Mouse (Mus musculus): ENCODE data around the gene Bmper.

The Bmper gene

DNA sequence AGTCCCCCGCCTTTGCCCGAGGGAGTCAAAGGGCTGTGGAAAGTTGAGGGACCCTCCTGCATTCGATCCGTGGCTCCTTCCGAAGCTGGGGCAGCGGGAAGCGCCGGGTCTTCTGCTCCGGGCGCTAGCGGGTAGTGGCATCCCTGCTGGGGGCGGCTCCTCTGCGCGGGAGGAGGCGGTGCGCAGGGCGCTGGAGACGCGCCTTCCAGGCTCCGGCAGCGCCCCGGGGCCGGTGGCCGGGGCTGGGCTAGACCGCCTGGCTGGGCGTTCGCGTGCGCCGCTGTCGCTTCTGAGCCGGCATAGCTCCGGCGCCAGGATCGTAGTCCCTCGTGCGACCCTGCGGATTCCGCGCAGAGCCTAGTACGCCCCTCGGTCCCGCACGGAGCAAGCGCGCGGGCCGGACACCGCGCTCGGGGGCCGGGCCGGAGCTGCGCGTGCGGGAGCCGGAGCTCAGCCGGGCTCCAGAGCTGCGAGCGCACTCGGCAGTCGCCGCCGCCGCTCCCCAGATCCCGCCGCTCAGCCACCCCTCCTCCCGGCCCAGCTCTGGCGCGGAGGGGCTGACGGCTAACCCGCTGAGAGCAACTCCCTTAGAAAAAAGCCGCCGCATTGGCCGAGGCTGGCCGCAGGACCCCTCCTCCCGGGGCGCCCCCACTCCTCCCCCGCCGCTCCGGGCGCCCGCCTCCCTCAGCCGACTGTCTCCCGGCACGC, at the start of gene Bmper:
TSS of gene Bmper (plus strand) at position 236 of the 708 bp plus-strand sequence.
- DNase-seq (ENCODE audit: low spot score) = no peak

DNA sequence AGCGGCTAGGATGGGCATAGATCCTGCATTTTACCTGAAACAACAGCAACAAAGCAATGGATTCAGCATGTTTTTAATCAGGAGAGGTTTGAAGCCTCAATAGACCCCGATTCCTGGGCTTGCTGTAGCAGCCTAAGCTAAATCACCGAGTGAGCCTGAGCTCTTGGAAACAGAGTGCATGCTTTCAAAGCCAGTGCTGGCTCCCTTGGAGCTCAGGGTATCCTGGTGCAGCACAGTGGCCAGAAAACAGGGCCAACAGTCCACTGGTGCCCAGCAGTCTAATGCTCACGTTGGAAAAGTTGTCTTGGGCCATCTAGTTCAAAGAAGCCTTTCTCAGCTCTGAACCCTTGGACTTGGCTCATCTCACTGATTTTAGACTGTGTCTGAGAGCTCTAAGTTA, 45.4 kb upstream of the Bmper start:
- no peak for DNase-seq (ENCODE audit: low spot score)

DNA sequence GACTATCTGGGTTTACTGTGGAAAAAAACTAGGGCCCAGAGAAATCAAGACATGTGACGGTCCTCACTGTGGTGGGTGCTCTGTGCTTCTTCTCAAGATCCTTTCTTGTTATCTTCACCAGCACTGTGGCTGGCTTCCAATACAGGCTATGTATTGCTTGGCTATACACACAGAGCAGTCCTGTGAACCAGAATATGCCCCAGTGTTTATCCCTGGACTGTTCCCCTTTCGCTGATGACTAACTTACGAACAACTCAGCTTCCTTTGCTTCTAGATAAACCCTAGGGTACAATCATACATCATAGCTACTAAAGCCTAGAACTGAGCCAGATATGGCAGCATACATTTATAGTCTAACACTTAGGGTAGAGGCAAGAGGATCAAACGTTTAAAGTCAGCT, 35.7 kb upstream of the Bmper start:
- no peak for DNase-seq (ENCODE audit: low spot score)

DNA sequence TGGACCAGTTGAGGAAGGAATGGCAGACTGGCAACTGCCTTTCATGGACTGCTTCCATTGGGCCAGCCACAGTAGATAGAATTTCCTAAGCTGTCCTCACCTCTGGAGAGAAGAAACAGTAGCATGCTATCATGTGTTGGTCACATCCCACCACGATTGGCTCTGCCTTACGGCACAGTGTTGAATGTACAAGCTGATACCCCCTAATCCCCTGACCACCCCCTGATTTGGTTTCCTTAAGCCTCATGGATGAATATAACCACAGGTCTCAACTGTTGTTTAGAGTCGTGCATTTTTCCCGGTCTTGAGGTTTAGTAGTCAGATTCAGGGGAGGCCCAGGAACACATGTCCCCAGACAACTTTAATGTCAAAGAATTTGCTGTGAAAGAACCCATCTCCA, 34.7 kb upstream of the Bmper start:
- DNase-seq (ENCODE audit: low spot score) = no peak

DNA sequence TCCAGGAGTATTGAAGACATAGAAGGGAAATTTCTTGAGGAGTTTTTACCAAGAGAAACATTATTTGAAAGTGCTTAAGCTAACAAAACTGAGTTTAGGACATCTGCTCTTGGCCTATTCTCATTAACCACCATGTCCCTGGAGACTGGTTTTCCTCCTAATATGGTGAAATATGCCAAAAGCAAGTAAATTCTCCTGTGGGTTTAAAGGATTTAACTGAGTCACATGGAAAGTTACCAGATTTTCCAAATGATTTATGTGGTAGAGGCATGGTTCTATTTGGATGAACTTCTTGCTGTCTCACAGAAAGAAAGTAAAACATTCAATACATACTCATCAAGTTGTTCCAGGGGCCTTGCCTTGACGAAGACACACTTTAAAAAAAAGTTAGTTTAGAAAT, 31.9 kb upstream of the Bmper start:
- no peak for DNase-seq (ENCODE audit: low spot score)

DNA sequence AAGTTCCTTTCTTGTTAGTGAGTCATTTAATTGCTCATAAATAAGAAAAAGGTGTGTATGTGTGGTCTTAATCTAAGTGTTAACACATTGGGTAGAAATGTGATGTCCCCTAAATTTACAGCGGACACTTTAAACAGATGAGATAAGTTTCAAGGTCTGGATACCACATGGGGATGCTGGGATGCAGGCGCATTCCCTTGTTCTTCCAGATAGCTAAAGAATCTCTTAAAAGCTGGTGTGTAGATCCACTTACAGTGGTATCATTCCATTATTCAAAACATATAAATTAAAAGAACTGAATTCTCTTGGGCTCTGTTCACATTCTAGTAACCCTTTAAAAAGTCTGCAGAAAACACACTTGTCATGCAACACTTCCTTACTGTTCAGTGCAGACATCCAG, 31.4 kb upstream of the Bmper start:
- no peak for DNase-seq (ENCODE audit: low spot score)

DNA sequence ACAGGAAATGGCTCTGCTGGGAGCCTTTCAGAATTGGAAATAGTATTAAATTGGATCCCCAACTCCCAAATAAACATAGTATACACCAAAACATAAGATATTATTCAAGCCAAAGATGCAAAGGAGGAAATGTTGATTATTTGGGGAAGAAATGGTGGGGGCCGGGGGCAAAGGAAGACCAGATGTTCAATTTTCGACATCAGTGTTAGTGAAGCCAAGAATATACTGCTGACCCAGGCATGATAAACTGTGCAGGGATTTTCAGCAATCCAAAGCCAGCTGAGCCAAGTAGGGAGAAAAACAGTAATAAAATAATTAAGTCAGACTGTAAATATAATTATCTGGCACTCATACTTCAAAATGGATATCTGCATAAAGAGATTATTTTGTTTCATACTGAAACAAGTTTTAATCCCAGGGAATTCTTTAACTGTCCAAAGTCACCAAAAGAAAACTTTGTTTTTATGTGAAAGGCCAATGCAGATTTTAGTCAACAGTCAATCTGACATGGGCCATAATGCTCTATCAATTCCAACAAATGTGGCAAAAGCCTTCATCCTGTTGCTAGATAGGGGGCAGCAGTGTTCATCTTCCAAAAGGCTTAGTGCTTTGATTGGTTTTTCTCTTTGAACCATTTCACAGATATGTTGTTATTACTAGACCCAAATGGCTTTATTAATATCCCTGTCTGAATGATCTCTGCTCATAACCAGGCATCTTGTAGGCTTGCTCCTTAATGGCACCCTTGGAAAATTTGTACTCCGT, 30.1 kb upstream of the Bmper start:
- no peak for DNase-seq (ENCODE audit: low spot score)

DNA sequence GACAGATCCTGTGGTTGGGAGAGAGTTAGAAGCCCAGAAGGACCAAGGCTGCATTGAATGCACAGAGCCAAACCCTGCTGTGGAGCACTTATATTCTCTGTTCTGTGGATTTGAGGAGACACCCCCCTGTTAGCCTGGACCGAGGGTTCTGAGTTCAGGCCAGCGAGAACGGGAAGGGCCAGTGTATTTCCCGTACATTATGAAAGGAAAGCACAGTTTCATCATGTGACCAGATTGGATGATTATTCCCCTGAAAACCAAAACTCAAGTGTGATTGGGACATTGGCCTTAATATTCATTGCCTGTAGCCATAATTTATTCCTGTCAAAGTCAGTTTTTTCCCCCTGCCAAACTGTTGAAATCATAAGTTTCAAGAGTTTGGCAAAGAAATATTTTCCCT, 23.9 kb upstream of the Bmper start:
- DNase-seq (ENCODE audit: low spot score) = no peak

DNA sequence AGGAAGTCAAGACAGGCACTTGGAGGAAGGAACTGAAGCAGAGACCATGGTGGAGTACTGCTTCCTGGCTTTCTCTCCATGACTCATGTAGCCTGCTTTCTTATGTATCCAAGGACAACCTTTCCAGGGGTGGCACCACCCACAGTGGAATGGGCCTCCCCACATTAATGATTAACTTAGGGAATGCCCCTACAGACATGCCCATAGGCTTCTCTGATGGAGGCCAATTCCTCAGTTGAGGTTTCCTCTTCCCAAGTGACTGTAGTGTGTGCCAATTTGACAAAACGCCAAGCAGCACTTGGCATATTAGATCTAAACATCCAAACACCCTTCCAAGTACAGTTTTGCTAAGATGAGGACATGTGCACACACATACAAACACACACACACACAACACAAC, 23.0 kb upstream of the Bmper start:
- no peak for DNase-seq (ENCODE audit: low spot score)

DNA sequence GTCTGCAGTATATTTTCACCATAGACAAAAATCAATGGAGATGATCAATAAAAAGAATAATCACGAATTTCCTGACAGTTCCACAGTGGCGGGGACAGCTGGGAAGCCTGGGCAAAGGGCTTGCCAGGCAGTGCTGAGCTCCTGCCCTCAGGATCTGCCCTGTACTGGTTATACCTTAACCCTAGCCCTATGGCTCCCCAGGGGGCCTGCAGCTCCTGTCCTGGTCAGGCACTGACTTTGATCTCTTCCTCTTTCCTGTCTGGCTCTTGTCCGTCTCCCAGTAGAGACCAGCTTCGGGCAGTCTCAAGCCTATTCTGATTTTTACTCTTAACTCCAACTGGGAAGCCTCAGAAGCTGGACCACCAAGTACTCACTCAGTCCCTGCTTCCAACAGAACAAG, 22.0 kb upstream of the Bmper start:
- no peak for DNase-seq (ENCODE audit: low spot score)

DNA sequence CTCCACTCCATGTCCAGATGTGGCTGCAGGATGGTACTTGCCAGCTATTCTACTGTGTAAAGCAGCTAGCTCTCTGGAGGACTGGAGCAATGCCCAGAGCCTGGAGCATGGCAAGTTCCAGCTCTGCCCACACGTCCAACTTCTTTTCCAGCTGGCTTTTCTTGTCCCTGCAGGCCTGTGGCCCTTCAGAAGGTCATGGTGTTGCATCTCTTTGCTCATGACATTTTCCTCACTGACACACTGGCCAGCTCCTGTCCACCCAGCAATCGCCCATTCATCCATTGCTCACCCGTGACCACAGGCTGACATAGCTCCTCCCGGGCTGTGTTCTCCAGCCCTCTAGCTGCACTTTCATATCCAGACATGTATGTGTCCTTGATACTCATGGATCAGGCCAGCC, 20.4 kb upstream of the Bmper start:
- DNase-seq (ENCODE audit: low spot score) = no peak

DNA sequence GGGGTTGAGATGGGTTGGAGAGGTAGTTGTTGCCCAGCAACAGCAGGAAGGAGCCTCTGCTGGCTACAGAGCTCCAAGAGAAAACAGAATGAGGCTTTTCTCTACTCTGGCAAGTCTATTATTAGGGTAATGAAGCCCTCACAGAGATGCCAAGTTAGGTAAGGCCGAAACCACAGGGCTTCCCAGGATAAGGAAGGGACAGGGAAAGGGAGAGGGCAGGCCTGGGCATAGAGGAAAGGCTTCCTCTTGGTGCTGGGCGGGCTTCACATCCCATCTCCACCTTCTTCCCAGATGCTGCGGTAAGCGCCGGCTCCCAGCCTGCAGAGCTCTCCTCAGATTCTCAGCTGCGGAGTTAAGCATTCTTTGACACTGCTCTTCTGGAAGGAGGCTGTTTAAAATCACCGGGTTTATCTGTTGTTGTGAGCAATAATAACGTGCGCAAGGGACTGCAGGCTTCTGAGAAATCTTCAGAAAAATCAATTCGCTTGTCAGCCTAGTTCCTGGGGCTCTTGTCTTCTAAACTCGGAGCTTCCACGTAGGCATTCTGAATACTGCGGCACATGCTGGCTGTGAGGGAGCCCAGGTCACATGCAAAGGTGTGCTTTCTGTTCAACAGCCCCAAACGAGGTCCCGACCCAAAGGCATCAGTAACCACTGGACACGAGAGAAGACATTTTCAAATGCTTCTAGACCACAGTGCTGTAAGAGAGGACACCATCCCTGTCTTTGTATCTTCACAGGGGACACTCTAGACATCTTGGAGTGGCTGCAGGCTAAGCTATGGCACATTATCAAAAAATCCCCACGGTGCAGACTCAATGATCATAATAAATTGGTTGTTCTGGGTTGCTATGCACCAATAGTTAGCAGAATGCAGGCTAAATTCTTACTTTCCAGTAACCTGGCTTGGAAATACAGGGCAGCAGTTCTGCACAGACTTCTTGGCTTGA, 18.3 kb upstream of the Bmper start:
- no peak for DNase-seq (ENCODE audit: low spot score)

DNA sequence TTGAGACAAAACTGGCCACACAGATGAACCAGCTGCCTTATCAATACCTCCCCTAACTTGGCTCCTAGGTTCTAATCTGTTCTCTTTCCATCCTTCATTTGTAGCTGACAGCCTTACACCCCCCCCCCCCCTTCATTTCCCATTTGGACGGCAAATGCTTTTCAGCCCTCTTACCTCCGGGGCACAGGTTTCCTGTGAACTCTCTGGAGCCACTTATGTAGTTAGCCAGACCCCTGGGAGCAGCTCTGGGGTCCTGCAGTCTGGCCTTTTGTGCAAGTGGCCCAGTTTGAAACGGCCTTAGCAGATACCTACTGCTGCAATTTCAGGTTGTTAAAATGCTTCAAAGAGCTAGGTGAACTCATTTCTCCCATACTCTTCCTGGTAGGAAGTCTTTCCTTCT, 17.6 kb upstream of the Bmper start:
- no peak for DNase-seq (ENCODE audit: low spot score)

DNA sequence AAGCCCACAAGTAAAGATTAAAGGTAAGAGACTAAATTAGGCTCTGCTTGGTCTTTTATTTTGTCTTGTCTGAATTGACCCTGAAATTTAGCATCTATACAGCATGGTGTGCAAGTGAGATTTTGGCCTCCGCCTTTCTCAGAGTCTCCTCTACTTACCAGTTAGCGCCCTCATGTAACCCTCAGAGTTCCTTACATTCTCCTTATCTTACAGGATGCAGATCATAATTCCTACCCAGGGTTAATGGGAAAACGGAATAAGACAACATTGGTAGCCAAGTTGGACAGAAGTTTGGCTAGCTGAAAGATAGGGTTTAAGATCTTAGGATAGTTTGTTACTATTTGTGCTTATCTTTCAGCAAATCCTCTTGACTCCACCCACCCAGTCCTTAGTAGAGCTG, 17.1 kb upstream of the Bmper start:
- no peak for DNase-seq (ENCODE audit: low spot score)

DNA sequence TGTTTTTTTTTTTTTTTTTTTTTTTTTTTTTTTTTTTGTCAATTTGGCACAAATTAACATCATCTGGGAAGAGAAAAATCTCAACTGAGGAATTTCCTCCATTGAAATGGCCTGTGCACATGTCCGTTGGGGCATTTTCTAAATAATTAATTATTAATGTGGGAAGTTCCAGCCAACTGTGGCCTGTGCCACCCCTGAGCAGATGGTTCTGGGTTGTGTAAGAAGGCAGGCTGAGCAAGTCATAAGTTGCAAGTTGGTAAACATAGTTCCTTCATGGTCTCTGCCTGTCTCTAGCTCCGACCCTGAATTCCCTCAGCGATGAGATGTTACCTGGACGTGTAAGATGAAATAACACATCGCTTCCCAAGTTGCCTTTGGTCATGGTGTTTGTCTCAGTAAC, 16.7 kb upstream of the Bmper start:
- DNase-seq (ENCODE audit: low spot score) = no peak

DNA sequence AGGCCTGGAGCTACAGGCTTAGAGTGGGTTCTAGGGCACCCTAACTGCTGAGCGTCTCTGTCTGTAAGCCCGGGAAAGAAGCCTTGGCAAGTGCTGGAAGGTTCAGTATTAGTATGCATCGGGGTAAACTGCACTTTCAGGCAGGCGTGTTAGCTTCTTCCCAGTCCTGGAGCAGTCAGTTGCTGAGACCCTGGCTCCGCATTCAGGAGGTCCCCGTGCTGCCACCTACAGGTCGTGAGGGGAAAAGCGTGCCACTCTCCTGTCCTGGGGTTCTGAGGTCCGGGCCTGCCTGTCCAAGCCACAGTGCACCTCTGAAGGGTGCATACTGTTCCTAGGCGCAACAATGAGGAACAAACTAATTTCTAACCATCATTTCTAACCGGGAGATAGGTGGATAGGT, 10.6 kb upstream of the Bmper start:
- no peak for DNase-seq (ENCODE audit: low spot score)

DNA sequence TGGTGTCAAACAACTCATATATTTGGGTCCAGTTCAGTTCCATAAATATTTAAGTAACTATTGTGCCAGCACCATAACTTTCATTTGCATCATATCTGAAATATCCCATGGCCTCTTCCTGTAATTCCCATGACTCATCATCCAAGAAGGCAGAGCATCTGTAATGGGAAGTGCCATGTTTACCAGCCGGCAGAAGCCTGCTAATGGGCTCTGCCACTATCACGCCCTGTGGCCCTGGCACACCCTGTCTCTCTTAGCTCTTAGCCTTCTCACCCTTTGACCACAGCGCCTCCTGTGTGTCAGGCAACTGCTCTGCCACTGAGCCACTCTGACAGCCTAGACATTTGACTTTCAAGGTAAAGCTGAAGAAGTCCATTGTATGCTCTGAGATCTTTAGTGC, 3.1 kb upstream of the Bmper start:
- no peak for DNase-seq (ENCODE audit: low spot score)

DNA sequence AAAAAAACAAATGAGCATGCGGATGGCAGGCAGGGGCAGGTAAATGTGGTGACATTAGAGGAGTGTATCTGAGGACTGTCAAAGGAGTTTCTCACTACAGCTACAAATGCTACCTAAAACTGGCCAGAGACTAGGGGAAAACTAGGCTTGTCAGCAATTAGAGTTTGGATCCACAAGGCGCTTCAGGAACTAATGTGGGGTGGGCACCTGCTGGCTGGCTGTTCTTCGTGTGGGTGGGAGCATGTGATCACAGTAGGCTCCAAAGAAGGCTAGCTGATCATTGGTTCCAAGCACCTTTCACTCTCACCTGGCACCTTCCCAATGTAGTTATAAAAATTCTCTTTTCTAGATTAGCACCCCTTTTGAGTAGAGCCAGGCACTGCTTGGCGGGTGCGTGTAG, 900 bp upstream of the Bmper start:
- DNase-seq (ENCODE audit: low spot score) = no peak

DNA sequence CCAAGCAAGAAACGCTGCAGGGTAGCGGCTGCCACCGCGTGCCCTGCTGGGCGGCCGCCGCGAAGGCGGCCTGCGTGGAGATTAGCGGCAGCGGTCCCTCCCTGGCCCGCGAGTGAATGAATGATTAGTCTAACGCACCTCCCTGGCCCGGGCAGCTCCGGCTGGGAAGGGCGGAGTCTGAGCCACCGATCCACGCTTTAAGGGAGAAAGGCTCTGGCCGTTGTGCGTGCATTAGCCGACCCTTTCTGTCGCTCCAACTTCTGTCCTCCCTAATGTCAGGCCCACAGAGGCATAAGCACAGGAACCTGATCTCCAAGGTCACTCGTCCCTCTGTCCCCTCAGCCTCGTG, 410 bp upstream of the Bmper start:
- no peak for DNase-seq (ENCODE audit: low spot score)

DNA sequence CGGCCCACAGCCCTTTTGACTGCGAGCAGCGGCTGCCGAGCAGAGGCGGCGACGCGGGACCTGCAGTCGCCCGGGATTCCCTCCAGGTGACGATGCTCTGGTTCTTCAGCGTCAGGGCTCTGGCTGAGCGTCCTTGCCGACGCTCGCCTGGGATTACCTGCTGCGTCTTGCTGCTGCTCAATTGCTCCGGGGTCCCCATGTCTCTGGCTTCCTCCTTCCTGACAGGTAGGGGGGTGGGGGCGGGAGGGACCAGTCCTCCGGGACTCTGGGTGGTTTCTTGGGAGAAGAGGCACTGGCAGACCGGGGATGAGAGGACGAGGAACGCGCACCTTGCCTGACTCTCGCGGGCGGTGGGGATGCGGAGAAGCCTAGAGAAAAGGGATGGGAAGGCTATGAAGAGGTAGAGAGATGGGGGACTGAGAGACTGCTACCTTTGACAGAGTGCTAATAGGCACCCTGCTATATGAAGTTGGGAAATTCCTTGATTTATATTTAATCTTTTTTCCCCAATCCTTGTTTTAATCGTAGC, 737 bp downstream of the Bmper start:
- no peak for DNase-seq (ENCODE audit: low spot score)

DNA sequence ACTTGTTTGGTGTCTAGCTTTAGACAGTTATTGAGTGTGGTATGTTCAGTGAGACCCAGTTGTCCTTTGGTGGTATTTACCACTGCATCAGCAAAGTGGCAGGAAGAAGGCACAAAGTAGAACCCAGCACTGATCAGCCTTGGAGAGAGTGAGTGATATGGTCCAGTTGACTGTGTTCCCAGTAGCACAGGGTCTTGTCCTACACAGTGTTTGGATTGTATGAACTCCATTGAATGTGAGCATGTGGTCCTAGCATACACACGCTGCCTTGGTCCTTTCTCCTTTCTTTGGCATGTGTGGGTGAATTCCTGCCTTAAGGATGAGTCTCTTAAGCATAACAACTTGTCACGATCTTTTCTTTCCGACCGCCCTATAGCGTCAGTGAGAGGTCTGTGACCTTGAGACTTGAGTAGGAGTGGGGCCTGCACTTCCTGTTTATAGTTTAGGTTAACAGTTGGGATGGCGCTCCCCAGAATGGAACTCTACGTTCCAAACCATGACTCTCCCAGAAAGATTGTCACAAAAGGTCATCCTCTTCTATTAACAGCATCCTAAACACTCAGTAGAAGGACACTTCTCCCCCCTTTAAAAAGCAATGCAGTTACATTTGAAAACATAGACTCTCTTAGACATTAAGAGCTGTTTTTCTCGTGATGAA, 10.7 kb downstream of the Bmper start:
- DNase-seq (ENCODE audit: low spot score) = no peak

DNA sequence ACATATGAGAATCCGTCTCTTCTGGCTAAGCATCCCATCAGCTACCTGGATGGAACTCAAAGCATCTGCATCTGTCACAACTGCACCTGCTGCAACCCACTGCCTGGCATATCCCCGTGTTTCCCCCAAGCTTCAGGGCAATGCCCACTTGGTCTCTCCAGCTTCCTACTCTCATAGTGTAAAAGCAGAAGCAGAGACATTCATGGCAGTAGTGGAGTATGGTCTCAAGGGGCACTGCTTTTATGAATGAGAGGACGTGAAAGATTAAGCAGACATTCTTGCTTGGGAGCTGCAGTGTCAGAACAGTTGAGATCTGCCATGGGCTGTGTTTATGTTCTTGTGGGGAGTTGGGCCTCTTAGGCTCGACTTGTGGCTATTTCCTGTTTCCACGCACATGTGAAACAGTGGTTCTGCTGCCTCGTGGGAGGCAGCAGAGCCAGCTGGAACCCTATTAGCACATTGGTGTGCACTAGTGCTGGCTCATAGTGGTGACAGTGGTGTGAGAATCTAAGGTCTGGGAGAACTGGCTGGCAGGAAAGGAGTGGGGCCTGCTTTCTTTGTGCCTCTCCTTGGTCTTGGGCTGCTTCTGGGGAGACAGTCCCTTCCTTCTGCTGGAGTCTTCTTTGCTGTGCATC, 12.6 kb downstream of the Bmper start:
- DNase-seq (ENCODE audit: low spot score) = no peak

All from urinary bladder, postnatal 10 days (tissue).